Mouse (Mus musculus) gastrocnemius, adult 18-20 months (tissue): Measurements from ENCODE around the gene Trpm8. TPM values are rescaled to one million over a fixed set of nuclear protein-coding genes. Genes with fewer than 3 reads are reported as not detected.

Source experiments
- DNase-seq: peaks from one replicate; pipeline ENCODE4 v3.0.0; 2021; ENCODE audit warnings: low spot score
- total RNA-seq, 2 experiments: library from RNA; stranded (reverse); gene quantifications; 2 replicates each; pipeline ENCODE4 v1.2.3; 2021

The Trpm8 gene
- total RNA-seq, 2 experiments from 2014 or later: not detected

GRCm38 (mm10) chr1:88247660-88248059, 29.8 kb upstream of the Trpm8 start:
- no peak for DNase-seq

GRCm38 (mm10) chr1:88248658-88249057, 28.8 kb upstream of the Trpm8 start:
- DNase-seq: no peak

- no peak for DNase-seq
These were observed 27.9 kb upstream of the Trpm8 start for GRCm38 (mm10) chr1:88249596-88249995.

- DNase-seq: no peak
These were observed 27.4 kb upstream of the Trpm8 start for GRCm38 (mm10) chr1:88250023-88250422.

- no peak for DNase-seq
These were observed 24.4 kb upstream of the Trpm8 start for GRCm38 (mm10) chr1:88253106-88253505.

- no peak for DNase-seq
These were observed 23.9 kb upstream of the Trpm8 start for GRCm38 (mm10) chr1:88253540-88253939.

- no peak for DNase-seq
These were observed 22.5 kb upstream of the Trpm8 start for GRCm38 (mm10) chr1:88254793-88255465.

GRCm38 (mm10) chr1:88255466-88255857, 22.0 kb upstream of the Trpm8 start:
- DNase-seq: no peak

- DNase-seq: no peak
These were observed 21.3 kb upstream of the Trpm8 start for GRCm38 (mm10) chr1:88255989-88256754.

GRCm38 (mm10) chr1:88256886-88257663, 20.4 kb upstream of the Trpm8 start:
- DNase-seq: no peak

GRCm38 (mm10) chr1:88257681-88258080, 19.8 kb upstream of the Trpm8 start:
- DNase-seq: no peak

- DNase-seq: no peak
These were observed 19.1 kb upstream of the Trpm8 start for GRCm38 (mm10) chr1:88258361-88258760.

- DNase-seq: no peak
These were observed 18.4 kb upstream of the Trpm8 start for GRCm38 (mm10) chr1:88258881-88259642.

GRCm38 (mm10) chr1:88259643-88260024, 17.8 kb upstream of the Trpm8 start:
- no peak for DNase-seq

- no peak for DNase-seq
These were observed 17.3 kb upstream of the Trpm8 start for GRCm38 (mm10) chr1:88260114-88260513.

- DNase-seq: no peak
These were observed 16.7 kb upstream of the Trpm8 start for GRCm38 (mm10) chr1:88260604-88261377.

- no peak for DNase-seq
These were observed 15.8 kb upstream of the Trpm8 start for GRCm38 (mm10) chr1:88261706-88262105.

GRCm38 (mm10) chr1:88262255-88262654, 15.2 kb upstream of the Trpm8 start:
- no peak for DNase-seq

GRCm38 (mm10) chr1:88262961-88263360, 14.5 kb upstream of the Trpm8 start:
- no peak for DNase-seq

- DNase-seq: no peak
These were observed 13.7 kb upstream of the Trpm8 start for GRCm38 (mm10) chr1:88263778-88264177.
